Mouse (Mus musculus) monocyte, adult 2 months (primary cell): ENCODE measurements around the gene Smc1b.

ENCODE experiments used
- DNase-seq, 2 experiments: peaks; one replicate each; pipeline ENCODE4 v3.0.0; 2022; ENCODE audit warnings: low spot score in 2 of 2, low read depth in 1 of 2

Smc1b gene

DNA sequence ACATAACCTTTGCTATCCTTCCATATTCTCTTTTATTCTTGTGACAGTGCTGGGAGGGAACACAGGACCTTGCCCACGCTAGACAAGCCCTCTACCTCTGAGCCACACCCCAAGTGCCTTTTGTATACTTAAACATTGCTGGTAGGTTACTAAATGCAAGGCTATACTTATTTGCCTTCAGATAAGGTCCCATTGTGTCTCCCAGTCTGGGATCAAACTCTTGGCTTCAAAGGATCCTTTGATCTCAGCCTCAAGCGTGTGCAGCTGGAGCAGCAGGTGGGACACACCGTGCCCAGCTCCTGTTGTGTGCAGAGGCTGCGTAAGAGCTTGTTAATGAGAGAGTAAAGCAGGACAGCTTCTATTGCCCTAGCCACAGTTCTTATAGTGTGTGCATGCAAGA lies 104.0 kb downstream of the Smc1b start:
- DNase-seq: no peak

DNA sequence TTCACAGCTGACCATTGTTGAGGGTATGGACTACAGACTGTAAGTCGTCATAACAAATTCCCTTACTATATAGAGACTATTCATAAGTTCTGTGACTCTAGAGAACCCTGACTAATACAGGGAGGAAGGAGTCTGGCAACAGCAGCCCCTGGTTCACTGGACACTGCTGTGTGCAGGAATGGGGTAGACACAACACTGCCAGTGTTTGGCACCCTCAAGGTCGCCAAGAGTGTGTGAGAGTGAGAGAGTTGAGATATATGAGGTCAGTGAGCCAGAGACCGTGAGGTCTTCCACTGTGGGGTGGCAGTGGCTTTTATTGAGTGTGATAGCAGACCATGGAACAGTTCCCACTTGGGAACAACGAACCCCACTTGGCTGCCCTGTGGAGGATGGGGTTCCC lies 105.6 kb downstream of the Smc1b start:
- no peak for DNase-seq

DNA sequence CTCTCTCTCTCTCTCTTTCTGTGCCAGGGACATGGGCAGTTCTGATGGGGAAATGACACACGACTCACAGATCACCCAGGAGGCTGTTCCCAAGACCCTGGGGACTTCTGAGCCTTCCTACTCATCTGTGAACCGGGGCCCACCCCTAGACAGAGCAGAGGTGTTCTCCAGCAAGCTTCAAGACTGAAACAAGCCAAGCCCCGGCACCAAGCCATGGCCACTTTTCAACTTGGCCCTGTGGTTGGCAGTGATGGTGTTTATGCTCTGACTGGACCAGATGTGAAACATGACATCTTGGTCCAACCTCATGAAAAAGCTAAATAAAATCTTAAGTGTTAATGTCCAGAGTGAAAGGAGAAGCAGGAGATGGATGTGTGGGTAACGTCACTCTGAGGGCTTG lies 109.6 kb downstream of the Smc1b start:
- DNase-seq: no peak

DNA sequence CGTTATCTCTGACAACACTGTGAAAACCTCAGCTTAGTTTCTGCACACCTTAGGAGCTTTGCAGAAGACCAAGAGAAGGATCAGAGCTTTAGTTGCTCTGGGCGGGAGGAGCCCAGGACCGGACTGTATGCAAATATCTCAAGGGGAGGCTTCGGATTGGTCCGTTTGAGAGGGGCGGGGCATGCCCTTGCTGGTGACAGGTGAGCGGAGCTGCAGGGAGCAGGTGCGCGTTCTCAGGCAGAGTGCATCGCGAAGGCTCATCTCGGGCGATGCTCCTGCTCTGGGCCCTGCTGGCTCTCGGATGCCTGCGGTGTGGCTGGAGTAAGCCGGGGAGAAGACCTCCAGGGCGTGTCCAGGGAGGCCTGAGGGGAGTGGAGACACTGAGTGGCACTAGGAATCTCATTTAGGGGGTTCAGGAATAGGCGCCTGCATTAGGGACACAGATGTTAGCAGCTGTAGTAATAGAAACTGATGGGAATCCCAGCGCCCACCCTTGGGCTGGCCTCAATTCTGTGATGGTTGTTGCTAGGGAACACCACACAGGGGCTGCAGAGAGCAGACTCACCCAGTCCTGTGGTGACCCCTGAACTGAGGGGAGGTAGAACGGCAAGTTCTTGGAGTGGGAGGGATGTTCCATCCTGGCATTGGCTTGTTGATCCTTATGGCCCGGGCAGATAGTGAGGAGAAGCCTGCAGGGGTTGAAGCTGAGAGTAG lies 114.7 kb downstream of the Smc1b start, which contains the start of gene Upk3a:
Upk3a (plus strand) TSS at position 191 of the 714 bp plus-strand sequence.
- no peak for DNase-seq

DNA sequence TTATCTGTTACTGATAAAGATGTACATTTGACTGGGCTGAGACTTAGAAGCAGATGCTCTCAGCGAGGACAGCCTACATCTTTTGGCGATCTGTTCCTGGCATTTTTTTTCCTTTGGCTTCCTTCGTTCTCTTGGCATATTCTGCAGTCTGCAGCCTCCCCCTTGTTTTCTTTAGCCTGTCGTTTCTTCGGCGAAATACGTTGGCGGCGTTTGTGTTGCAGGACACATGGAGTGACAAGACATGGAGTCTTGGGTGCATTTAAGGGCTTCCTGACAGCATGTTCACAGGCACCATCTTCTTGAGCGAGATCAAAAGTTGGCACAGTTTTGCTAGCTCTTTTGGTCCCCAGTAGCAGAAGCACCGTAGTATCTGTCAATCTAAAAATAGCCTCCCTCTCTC lies 116.0 kb downstream of the Smc1b start:
- DNase-seq: no peak
